Mouse (Mus musculus) hindbrain, embryonic 11.5 days (tissue): ENCODE data around the gene Clstn2. TPM values are rescaled to one million over a fixed set of nuclear protein-coding genes. Genes with fewer than 3 reads are reported as not detected.

ENCODE experiments used
- ATAC-seq: fragments of 200-750 bp; cut with Nextera tagmentation; 2 replicates; pipeline ENCODE4 v1.8.0; 2017; ENCODE audit warnings: mild to moderate bottlenecking, moderate TSS enrichment, moderate library complexity; ENCODE audit not compliant: low FRiP score
- DNase-seq: peaks from one replicate; pipeline ENCODE4 v3.0.0-alpha.2; 2015; ENCODE audit warnings: low spot score
- H3K27ac ChIP-seq: fragments of 300-500 bp; sonication (generic); 2 replicates; pipeline ENCODE4 v1.5.1; 2014; ENCODE audit warnings: mild to moderate bottlenecking, low read depth, low read length
- H3K27me3 ChIP-seq: fragments of 300-500 bp; sonication (generic); 2 replicates; pipeline ENCODE4 v1.6.1; 2014; ENCODE audit warnings: mild to moderate bottlenecking, low read length, moderate library complexity, mixed read lengths; ENCODE audit not compliant: control insufficient read depth, insufficient read depth
- H3K36me3 ChIP-seq: fragments of 300-500 bp; sonication (generic); 2 replicates; pipeline ENCODE4 v1.6.1; 2014; ENCODE audit warnings: mild to moderate bottlenecking, low read length, moderate library complexity, mixed read lengths; ENCODE audit not compliant: control insufficient read depth, insufficient read depth
- H3K4me1 ChIP-seq: fragments of 300-500 bp; sonication (generic); replicated peaks from 2 replicates; pipeline ENCODE4 v1.6.1; 2014; ENCODE audit warnings: low read length, mixed read lengths; ENCODE audit not compliant: control insufficient read depth, insufficient read depth
- H3K4me2 ChIP-seq: fragments of 300-500 bp; sonication (generic); replicated peaks from 2 replicates; pipeline ENCODE4 v1.6.1; 2014; ENCODE audit warnings: mild to moderate bottlenecking, low read depth, low read length
- H3K4me3 ChIP-seq: fragments of 300-500 bp; sonication (generic); 2 replicates; pipeline ENCODE4 v1.5.1; 2014; ENCODE audit warnings: low read depth, low read length
- H3K9ac ChIP-seq: fragments of 300-500 bp; sonication (generic); 2 replicates; pipeline ENCODE4 v1.6.1; 2014; ENCODE audit warnings: low read depth, low read length
- H3K9me3 ChIP-seq: fragments of 300-500 bp; sonication (generic); 2 replicates; pipeline ENCODE4 v1.6.1; 2016; ENCODE audit warnings: low read length; ENCODE audit not compliant: control insufficient read depth
- WGBS: fragments of 180-500 bp; shearing (Covaris S2); extraction: QIAGEN DNeasy Blood & Tissue Kit; methylation state at CpG from one replicate; pipeline ENCODE4 v1.1.7; 2014; 5-methylcytosine and 5-hydroxymethylcytosine counted together
- polyA plus RNA-seq: library from polyadenylated mRNA; unstranded; fragments of >200 nt; fragmentation: Nextera tagmentation; extraction: Ambion mirVana; gene quantifications from 2 replicates; pipeline ENCODE4 v1.2.1, GENCODE M21; 2014

The Clstn2 gene
- polyA plus RNA-seq, 1 experiment from 2014 or later: 2.0 TPM

DNA sequence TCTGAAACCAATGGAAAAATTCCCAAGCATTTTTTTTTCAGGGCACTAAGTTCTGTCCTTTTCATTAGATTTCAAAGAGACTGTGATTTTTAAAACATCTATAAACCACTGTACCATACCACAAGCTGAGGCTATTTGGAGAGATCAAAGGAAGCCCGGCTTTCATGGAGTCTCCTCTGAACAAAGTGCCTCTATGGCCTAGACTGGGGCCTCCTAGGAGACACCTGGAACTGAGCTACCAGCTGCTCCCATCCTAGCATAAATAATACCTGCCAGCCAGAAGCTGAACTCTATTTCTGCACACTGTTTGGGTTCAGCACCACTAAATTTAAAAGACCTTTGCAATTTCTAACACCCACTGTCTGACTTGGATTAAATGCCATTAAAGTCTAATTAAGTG, 257.2 kb downstream of the Clstn2 start:
- no peak for ATAC-seq
- WGBS: 89% methylated on average over 1 of the region's 1 CpGs
- H3K4me3 ChIP-seq: no peak overlapping the region
- no peak overlapping the region for H3K4me2 ChIP-seq
- H3K9me3 ChIP-seq: no peaks in the 10 kb centered on the region
- H3K4me1 ChIP-seq: no peaks in the 10 kb centered on the region
- DNase-seq: no peak
- H3K27me3 ChIP-seq: no peaks in the 10 kb centered on the region
- no peak overlapping the region for H3K27ac ChIP-seq
- no peaks in the 10 kb centered on the region for H3K36me3 ChIP-seq
- H3K9ac ChIP-seq: no peak overlapping the region

- DNase-seq: no peak
- ATAC-seq: no peak
- H3K27me3 ChIP-seq: no peaks in the 10 kb centered on the region
- H3K36me3 ChIP-seq: no peaks in the 10 kb centered on the region
- H3K4me1 ChIP-seq: no peaks in the 10 kb centered on the region
- no peak overlapping the region for H3K27ac ChIP-seq
- H3K9ac ChIP-seq: no peak overlapping the region
- no peak overlapping the region for H3K4me2 ChIP-seq
- H3K9me3 ChIP-seq: no peaks in the 10 kb centered on the region
- WGBS: 86% methylated on average over 1 of the region's 1 CpGs
- H3K4me3 ChIP-seq: no peak overlapping the region
Measured at GRCm38 (mm10) chr9:97774991-97775390, 258.0 kb downstream of the Clstn2 start.

DNA sequence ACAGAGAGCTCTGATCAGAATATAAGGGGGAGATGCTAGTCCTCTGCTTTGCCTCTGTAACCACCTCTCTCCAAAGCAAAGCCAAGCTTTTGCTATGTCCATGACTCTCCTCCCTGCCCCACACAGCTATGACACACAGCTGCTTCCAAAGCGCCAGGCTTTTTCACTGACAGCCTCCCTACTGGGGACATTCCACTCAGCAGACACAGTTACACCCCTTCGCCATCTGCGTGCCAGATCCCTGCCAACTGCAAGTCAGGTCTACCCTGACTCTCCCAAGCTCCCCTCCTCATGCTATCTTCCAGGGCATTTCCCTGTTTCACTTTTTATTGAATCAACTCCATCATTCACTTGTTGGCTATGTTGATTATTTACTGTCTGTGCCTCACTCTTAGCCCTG, 259.1 kb downstream of the Clstn2 start:
- H3K36me3 ChIP-seq: no peaks in the 10 kb centered on the region
- H3K9me3 ChIP-seq: no peaks in the 10 kb centered on the region
- H3K4me1 ChIP-seq: no peaks in the 10 kb centered on the region
- H3K9ac ChIP-seq: no peak overlapping the region
- no peak overlapping the region for H3K27ac ChIP-seq
- WGBS: 73% methylated on average over 3 of the region's 3 CpGs
- DNase-seq: no peak
- ATAC-seq: no peak
- H3K4me2 ChIP-seq: no peak overlapping the region
- no peaks in the 10 kb centered on the region for H3K27me3 ChIP-seq
- no peak overlapping the region for H3K4me3 ChIP-seq

DNA sequence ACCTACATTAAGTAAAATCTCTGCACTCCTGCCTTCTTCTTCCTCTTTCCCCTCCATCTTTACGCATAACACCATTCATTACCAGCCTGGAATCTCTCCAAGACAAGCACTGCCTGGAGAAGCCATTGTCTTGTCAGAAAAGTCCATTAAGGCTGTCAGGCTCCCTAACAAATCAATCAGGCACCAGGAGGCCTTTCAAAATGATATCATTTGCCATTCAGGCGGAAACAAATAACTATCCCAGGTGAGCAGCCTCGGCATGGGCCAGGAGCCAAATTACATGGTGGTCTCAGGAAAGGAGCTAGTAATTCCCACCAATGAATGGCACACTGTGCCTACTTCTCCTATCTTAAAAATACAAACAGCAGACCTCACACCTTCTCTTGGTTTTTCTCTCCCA, 260.6 kb downstream of the Clstn2 start:
- Histone ChIP-seq H3K4me3 (no peak overlapping the region), H3K9me3 (no peaks in the 10 kb centered on the region), H3K27ac (no peak overlapping the region), H3K4me1 (no peaks in the 10 kb centered on the region), H3K9ac (no peak overlapping the region), H3K36me3 (no peaks in the 10 kb centered on the region), H3K4me2 (no peak overlapping the region), H3K27me3 (no peaks in the 10 kb centered on the region)
- ATAC-seq: no peak
- no peak for DNase-seq
- WGBS: 48% methylated on average over 3 of the region's 3 CpGs

DNA sequence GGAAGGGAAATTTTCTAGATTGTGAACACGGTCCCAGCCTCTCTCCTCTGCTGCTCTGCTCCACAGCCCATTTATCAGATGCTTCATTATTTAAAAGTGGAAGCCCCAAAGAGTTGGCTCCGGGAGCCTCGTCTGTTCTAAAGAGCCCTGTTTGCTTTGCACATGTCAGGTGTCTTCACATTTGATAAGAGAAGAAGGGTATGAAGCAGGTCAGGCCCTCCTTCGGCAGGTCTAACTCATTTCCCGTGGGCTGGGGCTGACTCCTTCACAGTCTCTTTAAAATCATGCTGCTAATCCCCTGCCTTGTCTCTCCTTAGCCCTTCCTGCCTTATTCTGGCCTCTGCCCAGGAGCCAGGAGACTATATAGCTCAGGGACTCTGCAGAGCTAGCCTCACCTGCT, 263.6 kb downstream of the Clstn2 start:
- H3K4me2 ChIP-seq: no peak overlapping the region
- DNase-seq: no peak
- 79% methylated on average over 5 of the region's 5 CpGs for WGBS
- H3K27ac ChIP-seq: no peak overlapping the region
- no peak for ATAC-seq
- no peak overlapping the region for H3K4me3 ChIP-seq
- no peaks in the 10 kb centered on the region for H3K27me3 ChIP-seq
- no peaks in the 10 kb centered on the region for H3K9me3 ChIP-seq
- no peak overlapping the region for H3K9ac ChIP-seq
- no peaks in the 10 kb centered on the region for H3K36me3 ChIP-seq
- no peaks in the 10 kb centered on the region for H3K4me1 ChIP-seq

GRCm38 (mm10) chr9:97765251-97765767, 267.7 kb downstream of the Clstn2 start:
- H3K27ac ChIP-seq: no peak overlapping the region
- no peaks in the 10 kb centered on the region for H3K27me3 ChIP-seq
- H3K4me2 ChIP-seq: no peak overlapping the region
- no peak overlapping the region for H3K9ac ChIP-seq
- DNase-seq (no peak), ATAC-seq (no peak)
- H3K36me3 ChIP-seq: no peaks in the 10 kb centered on the region
- no peaks in the 10 kb centered on the region for H3K9me3 ChIP-seq
- H3K4me3 ChIP-seq: no peak overlapping the region
- WGBS: 94% methylated on average over 6 of the region's 6 CpGs
- H3K4me1 ChIP-seq: no peaks in the 10 kb centered on the region

DNA sequence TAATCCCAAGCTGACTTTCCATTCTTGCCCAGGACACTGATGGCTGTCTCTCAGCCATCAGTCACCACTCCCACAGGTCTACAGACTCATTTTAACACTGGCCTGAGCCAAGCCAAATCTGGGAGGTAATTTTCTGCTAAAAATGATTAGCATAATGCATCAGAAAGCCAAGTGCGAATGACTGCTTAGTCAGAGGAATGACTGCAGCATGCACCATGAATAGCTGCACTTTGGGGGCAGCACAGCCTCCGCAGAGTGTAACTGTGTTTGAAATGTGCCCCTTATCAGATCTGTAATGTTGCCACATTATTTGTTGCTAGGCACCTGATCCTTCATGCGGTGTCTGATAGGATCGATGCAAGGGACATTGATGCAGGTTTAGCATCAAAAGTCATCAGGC, 269.9 kb downstream of the Clstn2 start:
- Histone ChIP-seq H3K27ac (no peak overlapping the region), H3K36me3 (no peaks in the 10 kb centered on the region), H3K9ac (no peak overlapping the region), H3K4me3 (no peak overlapping the region), H3K27me3 (no peaks in the 10 kb centered on the region), H3K4me2 (no peak overlapping the region), H3K4me1 (no peaks in the 10 kb centered on the region), H3K9me3 (no peaks in the 10 kb centered on the region)
- WGBS: 89% methylated on average over 4 of the region's 4 CpGs
- no peak for ATAC-seq
- DNase-seq: no peak

GRCm38 (mm10) chr9:97755599-97756270, 277.2 kb downstream of the Clstn2 start:
- Histone ChIP-seq H3K9ac (no peak overlapping the region), H3K4me1 (no peaks in the 10 kb centered on the region), H3K4me2 (no peak overlapping the region), H3K4me3 (no peak overlapping the region), H3K36me3 (no peaks in the 10 kb centered on the region), H3K27me3 (no peaks in the 10 kb centered on the region), H3K27ac (no peak overlapping the region), H3K9me3 (no peaks in the 10 kb centered on the region)
- ATAC-seq (no peak), DNase-seq (no peak)
- 80% methylated on average over 6 of the region's 7 CpGs for whole genome bisulfite sequencing

DNA sequence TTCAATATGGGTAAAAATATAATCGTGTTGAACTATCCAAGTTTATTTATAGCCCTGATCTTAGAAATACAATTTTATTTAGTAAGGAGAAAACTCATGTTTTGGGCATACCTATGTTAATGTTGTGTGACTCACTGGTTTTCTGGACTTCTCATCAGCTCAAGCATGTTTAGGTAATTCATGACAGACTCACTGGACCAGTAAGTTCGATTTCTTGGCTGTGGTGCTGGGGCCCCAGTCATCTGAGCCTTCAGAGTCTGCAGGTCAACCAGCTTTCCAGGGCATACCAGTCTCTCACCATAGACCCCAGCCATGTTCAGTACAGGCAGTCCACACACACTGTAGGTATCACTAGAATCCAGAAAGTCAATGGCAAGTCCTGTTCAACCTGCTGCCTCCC, 279.3 kb downstream of the Clstn2 start:
- no peak for ATAC-seq

More for the DNA sequence above, 279.3 kb downstream of the Clstn2 start:
- H3K36me3 ChIP-seq: no peaks in the 10 kb centered on the region
- H3K27ac ChIP-seq: no peak overlapping the region
- H3K4me3 ChIP-seq: no peak overlapping the region
- no peaks in the 10 kb centered on the region for H3K9me3 ChIP-seq
- 79% methylated on average over 2 of the region's 2 CpGs for WGBS
- H3K9ac ChIP-seq: no peak overlapping the region
- DNase-seq: no peak
- H3K4me2 ChIP-seq: no peak overlapping the region
- H3K27me3 ChIP-seq: no peaks in the 10 kb centered on the region
- no peaks in the 10 kb centered on the region for H3K4me1 ChIP-seq
